Comparison of ENCODE assay signal across 24 mouse cellular contexts in the genomic region with DNA sequence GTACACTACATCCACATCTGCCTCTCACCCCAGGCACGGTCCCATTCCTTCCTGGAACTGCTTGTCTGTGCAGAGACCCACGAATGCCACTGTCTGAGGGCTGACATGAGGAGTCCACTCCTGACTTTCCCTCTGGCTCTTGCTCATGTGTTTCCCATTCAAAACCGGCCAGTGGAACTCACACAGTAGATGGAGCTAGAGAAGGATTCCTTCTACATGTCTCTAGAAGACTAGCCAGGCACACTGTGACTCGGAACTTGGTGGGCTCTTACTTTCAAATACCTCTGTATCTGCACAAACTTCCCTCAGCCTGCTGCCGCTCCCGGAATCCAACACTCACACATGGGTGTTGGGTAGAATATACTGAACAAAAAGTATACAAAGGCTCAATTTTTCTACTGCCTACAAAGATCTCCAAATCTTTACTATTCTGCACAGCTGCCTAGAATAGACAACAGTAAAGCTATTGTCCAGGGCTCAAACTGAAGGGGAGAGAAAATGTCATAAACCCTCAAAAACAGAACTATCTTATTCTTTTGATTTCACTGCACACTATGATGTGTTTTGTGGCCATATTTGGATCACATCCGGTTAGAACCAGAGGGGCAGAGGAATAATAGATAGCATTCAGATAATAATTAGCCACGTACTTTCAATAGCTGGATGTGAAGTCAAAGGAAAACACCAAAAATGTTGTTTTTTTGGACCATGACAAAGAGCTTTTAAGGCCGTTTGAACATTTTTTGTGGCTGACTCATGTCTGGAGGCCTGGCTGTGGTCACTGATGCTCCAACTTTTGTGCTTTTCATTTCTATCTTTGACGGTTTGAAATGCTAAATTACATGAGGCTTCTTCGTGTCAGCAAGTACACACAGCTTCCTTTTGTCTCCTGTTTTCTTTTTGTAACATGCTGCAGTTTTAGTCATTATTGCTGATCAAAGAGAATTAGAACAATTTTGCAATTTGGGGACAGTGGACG.
DNase-seq lines count a peak whose midpoint lies in the region; ATAC-seq and TF ChIP-seq lines count a peak whose summit lies in the region.
"Had no signal": no experiment of that assay in that cellular context is flagged by ENCODE, and none has a peak within 500 bp of the region (broad histone marks: within the 10 kb centered on the region; RNA-seq: fewer than 3 reads in every experiment).

No protein-coding gene starts in this region.

- no peak for ATAC-seq in heart, embryonic 12.5 days (ENCODE audit: insufficient number of reproducible peaks, low FRiP score)
- ATAC-seq in CD4-positive, CD25-positive, alpha-beta regulatory T cell, adult 4 months: no peak
- ATAC-seq: activated CD4-positive, CD25-positive, alpha-beta regulatory T cell, adult 4 months; forebrain, embryonic 14.5 days; inflammation-experienced regulatory T-cells, adult 6 months; lung, postnatal 0 days had no signal

- DNase-seq in cerebellum, adult 2 months: no peak
- no peak for DNase-seq in cerebellum, adult 11 months
- DNase-seq in heart, postnatal 10 days: peak; percentile 19 to 21
- peak; percentile 90 for DNase-seq in 3T3-L1 (ENCODE audit: low read depth, low spot score)
- DNase-seq in lung, postnatal 25 days (ENCODE audit: low spot score): no peak
- DNase-seq: B cell, adult 2 months; cerebellum, adult 9-10 months; gastrocnemius, postnatal 25 days; heart, postnatal 14 days; kidney, adult 2 months; kidney, postnatal 10 days; thymus, adult 2 months had no signal

- no peaks in the 10 kb centered on the region for H3K9me3 ChIP-seq in heart, embryonic 12.5 days (replicated peaks)
- H3K9me3 ChIP-seq: hindbrain, embryonic 13.5 days; limb, embryonic 15.5 days; liver, embryonic 15.5 days; midbrain, embryonic 12.5 days; neural tube, embryonic 13.5 days had no signal

- no peak overlapping the region for H3K9ac ChIP-seq in heart, embryonic 12.5 days
- H3K9ac ChIP-seq: hindbrain, embryonic 13.5 days; limb, embryonic 15.5 days; liver, embryonic 15.5 days; midbrain, embryonic 12.5 days; neural tube, embryonic 13.5 days had no signal

- no peak for TF ChIP-seq POLR2A in cerebellum, adult 2 months (IDR thresholded peaks at IDR 0.05; ENCODE audit: borderline replicate concordance, insufficient read depth, low read length)
- no peak for TF ChIP-seq POLR2A in embryonic fibroblast, embryonic 13.5 days (IDR thresholded peaks at IDR 0.05; ENCODE audit: low read depth, low read length)

- WGBS in cerebellum, adult 2 months: 75% methylated on average over 12 of the region's 12 CpGs
- WGBS in heart, embryonic 12.5 days: 60% methylated on average over 12 of the region's 12 CpGs

- H3K4me2 ChIP-seq in heart, embryonic 12.5 days: no peak overlapping the region
- H3K4me2 ChIP-seq: hindbrain, embryonic 13.5 days; limb, embryonic 15.5 days; liver, embryonic 15.5 days; midbrain, embryonic 12.5 days; neural tube, embryonic 13.5 days had no signal

- intact Hi-C loops in heart, postnatal 10 days (cut with DNase I): no loop called here

- no peaks in the 10 kb centered on the region for H3K4me1 ChIP-seq in cerebellum, adult 2 months (ENCODE audit: control insufficient read depth, insufficient read depth, low read length)
- H3K4me1 ChIP-seq in heart, embryonic 12.5 days (replicated peaks): no peaks in the 10 kb centered on the region
- peaks cover 6% of the 10 kb centered on the region for H3K4me1 ChIP-seq in embryonic fibroblast, embryonic 13.5 days (ENCODE audit: control insufficient read depth, insufficient read depth, low read length)
- H3K4me1 ChIP-seq: hindbrain, embryonic 13.5 days; limb, embryonic 15.5 days; liver, embryonic 15.5 days; midbrain, embryonic 12.5 days; neural tube, embryonic 13.5 days had no signal

- no peak for TF ChIP-seq CTCF in cerebellum, adult 2 months (IDR thresholded peaks at IDR 0.05; ENCODE audit: borderline replicate concordance, insufficient read depth, low read depth, low read length)
- no peak for TF ChIP-seq CTCF in embryonic fibroblast, embryonic 13.5 days (IDR thresholded peaks at IDR 0.05; ENCODE audit: borderline replicate concordance, insufficient read depth, low read length)

- H3K27me3 ChIP-seq in cerebellum, adult 2 months (ENCODE audit: control insufficient read depth, insufficient read depth, low read length): no peaks in the 10 kb centered on the region
- H3K27me3 ChIP-seq in heart, embryonic 12.5 days (replicated peaks): no peaks in the 10 kb centered on the region
- H3K27me3 ChIP-seq: limb, embryonic 15.5 days; liver, embryonic 15.5 days; midbrain, embryonic 12.5 days had no signal

- peak overlapping the region; percentile 23; the same call in 1 of the 2 replicates for H3K27ac ChIP-seq in cerebellum, adult 2 months (ENCODE audit: insufficient read depth, low read length)
- H3K27ac ChIP-seq in heart, embryonic 12.5 days (ENCODE audit: poor library complexity, severe bottlenecking): no peak overlapping the region
- peak overlapping the region; percentile 78 for H3K27ac ChIP-seq in embryonic fibroblast, embryonic 13.5 days (ENCODE audit: insufficient read depth, low read length)
- H3K27ac ChIP-seq: hindbrain, embryonic 13.5 days; limb, embryonic 15.5 days; liver, embryonic 15.5 days; midbrain, embryonic 12.5 days; neural tube, embryonic 13.5 days had no signal

- no peak overlapping the region for H3K4me3 ChIP-seq in cerebellum, adult 2 months (replicated peaks; ENCODE audit: insufficient read depth, low read depth, low read length)
- H3K4me3 ChIP-seq in heart, embryonic 12.5 days: no peak overlapping the region
- no peak overlapping the region for H3K4me3 ChIP-seq in embryonic fibroblast, embryonic 13.5 days (ENCODE audit: insufficient read depth, low read length)
- H3K4me3 ChIP-seq: hindbrain, embryonic 13.5 days; limb, embryonic 15.5 days; liver, embryonic 15.5 days; midbrain, embryonic 12.5 days; neural tube, embryonic 13.5 days had no signal

- H3K36me3 ChIP-seq in heart, embryonic 12.5 days: no peaks in the 10 kb centered on the region
- H3K36me3 ChIP-seq: hindbrain, embryonic 13.5 days; limb, embryonic 15.5 days; liver, embryonic 15.5 days; midbrain, embryonic 12.5 days; neural tube, embryonic 13.5 days had no signal

Comparison
In these comparisons a context has a peak if more than half of its experiments do, and no peak if none do; other contexts are left out.
1. DNase-seq: peak in heart, postnatal 10 days (2 of 2) and 3T3-L1 (single experiment); none in cerebellum, adult 2 months (0 of 2), cerebellum, adult 11 months (single experiment) and lung, postnatal 25 days (single experiment).